Mouse (Mus musculus) megakaryocyte-erythroid progenitor cell, adult 5-6 weeks (primary cell): ENCODE data around the gene Eln. TPM values are rescaled to one million over a fixed set of nuclear protein-coding genes. Genes with fewer than 3 reads are reported as not detected.

Experiments used
- ATAC-seq: replicated peaks from 2 replicates; pipeline ENCODE4 v1.8.0; 2016; ENCODE audit warnings: mild to moderate bottlenecking, inconsistent platforms; ENCODE audit not compliant: severe bottlenecking, poor library complexity, low FRiP score, low TSS enrichment
- total RNA-seq, 2 experiments: library from RNA; stranded (forward) in 1 of 2; stranded (reverse) in 1 of 2; fragments of 200-1000, 215-1000 nt in 1 of 2; fragments of >200 nt in 1 of 2; fragmentation: Nextera tagmentation in 1 of 2; gene quantifications; 2 replicates each; pipeline ENCODE4 v1.2.3; 2014 to 2017

Eln gene
- total RNA-seq, 2 experiments from 2014 or later: not detected

- peak; percentile 93 for ATAC-seq
Measured at GRCm38 (mm10) chr5:134688718-134689284, 58.3 kb downstream of the Eln start.

- ATAC-seq: no peak
Measured at GRCm38 (mm10) chr5:134688086-134688717, 58.9 kb downstream of the Eln start, which contains the start of gene Limk1. Limk1 (minus strand) TSS chr5:134688598.

- ATAC-seq: no peak
Measured at GRCm38 (mm10) chr5:134687187-134687586, 59.9 kb downstream of the Eln start.

- ATAC-seq: no peak
Measured at GRCm38 (mm10) chr5:134686541-134686940, 60.6 kb downstream of the Eln start.

GRCm38 (mm10) chr5:134684398-134684797 is 62.7 kb downstream of the Eln start:
- no peak for ATAC-seq

GRCm38 (mm10) chr5:134683813-134684212 is 63.3 kb downstream of the Eln start:
- ATAC-seq: no peak

GRCm38 (mm10) chr5:134680238-134680637 is 66.9 kb downstream of the Eln start:
- no peak for ATAC-seq

GRCm38 (mm10) chr5:134678827-134679546 is 68.1 kb downstream of the Eln start:
- ATAC-seq: peak; percentile 58

- ATAC-seq: 0 out of 2 replicates have a peak, but pooled peaks have one; percentile 9
Measured at GRCm38 (mm10) chr5:134678031-134678430, 69.1 kb downstream of the Eln start.

- no peak for ATAC-seq
Measured at GRCm38 (mm10) chr5:134677491-134677890, 69.6 kb downstream of the Eln start.

GRCm38 (mm10) chr5:134675956-134676759 is 71.0 kb downstream of the Eln start:
- peak; percentile 88 for ATAC-seq

- ATAC-seq: no peak
Measured at GRCm38 (mm10) chr5:134674977-134675376, 72.1 kb downstream of the Eln start.

- no peak for ATAC-seq
Measured at GRCm38 (mm10) chr5:134672611-134673010, 74.5 kb downstream of the Eln start.

GRCm38 (mm10) chr5:134672198-134672516 is 75.0 kb downstream of the Eln start:
- ATAC-seq: no peak

GRCm38 (mm10) chr5:134671335-134672197 is 75.6 kb downstream of the Eln start:
- ATAC-seq: no peak

GRCm38 (mm10) chr5:134669001-134669708 is 78.0 kb downstream of the Eln start:
- ATAC-seq: no peak

GRCm38 (mm10) chr5:134668495-134668894 is 78.6 kb downstream of the Eln start:
- ATAC-seq: 0 out of 2 replicates have a peak, but pooled peaks have one; percentile 38

- ATAC-seq: 0 out of 2 replicates have a peak, but pooled peaks have one; percentile 30
Measured at GRCm38 (mm10) chr5:134656708-134657107, 90.4 kb downstream of the Eln start.
